Mouse (Mus musculus): ENCODE results near the gene Sln. TPM values are rescaled to one million over a fixed set of nuclear protein-coding genes. Genes with fewer than 3 reads are reported as not detected.

The Sln gene
- polyA plus RNA-seq (2021), result not detected

GRCm38 (mm10) chr9:53849864-53850263, at the start of gene Sln:
Gene Sln (plus strand): TSS chr9:53850164.
- in situ Hi-C loops (cut with MboI; ENCODE audit: low pct_unique_long_range_greater_than_20kb), result no loop called here
- no peak for DNase-seq (ENCODE audit: low read depth, low spot score)
- TF ChIP-seq CTCF (IDR thresholded peaks at IDR 0.05), result no peak
- ChIA-PET CTCF (no interaction called here), POLR2A (no interaction called here)
- no peak for ATAC-seq
- peaks cover 15% of the 10 kb centered on the region for H3K27me3 ChIP-seq

- in situ Hi-C loops (cut with MboI; ENCODE audit: low pct_unique_long_range_greater_than_20kb), result no loop called here
- DNase-seq (ENCODE audit: low read depth, low spot score), result no peak
- ATAC-seq, result no peak
Measured at GRCm38 (mm10) chr9:53802921-53803320, 47.0 kb upstream of the Sln start.

DNA sequence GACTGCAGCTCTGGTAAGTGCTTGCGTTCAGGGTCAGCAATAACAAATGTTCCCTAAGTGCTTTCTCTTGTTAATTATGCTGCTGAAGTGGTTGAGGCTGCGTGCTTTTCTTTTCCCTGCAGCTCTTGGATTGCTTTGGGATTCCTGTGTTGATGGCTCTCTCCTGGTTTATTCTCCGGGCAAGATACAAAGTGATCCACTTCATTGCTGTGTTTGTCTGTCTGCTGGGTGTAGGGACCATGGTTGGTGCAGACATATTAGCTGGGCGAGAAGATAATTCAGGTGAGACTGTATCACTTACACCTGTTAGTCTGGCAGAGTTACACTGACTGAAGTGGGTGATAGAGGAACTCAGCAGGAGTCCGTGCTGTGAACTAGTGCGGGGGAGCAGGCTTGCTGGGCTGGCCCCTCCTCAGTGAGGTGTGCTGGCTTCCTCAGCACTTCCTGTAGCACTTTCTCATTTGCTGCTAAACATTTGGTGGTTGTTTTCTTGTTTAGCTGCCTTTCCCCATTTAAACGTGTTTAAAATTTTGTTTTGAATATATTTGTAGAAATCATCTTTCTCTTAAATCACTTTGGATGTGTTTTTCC, 43.4 kb upstream of the Sln start:
- TF ChIP-seq CTCF (IDR thresholded peaks at IDR 0.05), result no peak
- no peaks in the 10 kb centered on the region for H3K27me3 ChIP-seq
- ATAC-seq (no peak), DNase-seq (ENCODE audit: low read depth, low spot score) (no peak)
- CTCF ChIA-PET, result no interaction called here
- in situ Hi-C loops (cut with MboI; ENCODE audit: low pct_unique_long_range_greater_than_20kb), result loop anchor here (5.0 kb wide), 2 partner anchors 44 to 114 kb away; no protein-coding TSS in a partner anchor
- POLR2A ChIA-PET, result no interaction called here

More at GRCm38 (mm10) chr9:53802921-53803320, 47.0 kb upstream of the Sln start:
- H3K27me3 ChIP-seq, result no peaks in the 10 kb centered on the region
- ChIA-PET POLR2A (no interaction called here), CTCF (no interaction called here)
- no peak for TF ChIP-seq CTCF (IDR thresholded peaks at IDR 0.05)

DNA sequence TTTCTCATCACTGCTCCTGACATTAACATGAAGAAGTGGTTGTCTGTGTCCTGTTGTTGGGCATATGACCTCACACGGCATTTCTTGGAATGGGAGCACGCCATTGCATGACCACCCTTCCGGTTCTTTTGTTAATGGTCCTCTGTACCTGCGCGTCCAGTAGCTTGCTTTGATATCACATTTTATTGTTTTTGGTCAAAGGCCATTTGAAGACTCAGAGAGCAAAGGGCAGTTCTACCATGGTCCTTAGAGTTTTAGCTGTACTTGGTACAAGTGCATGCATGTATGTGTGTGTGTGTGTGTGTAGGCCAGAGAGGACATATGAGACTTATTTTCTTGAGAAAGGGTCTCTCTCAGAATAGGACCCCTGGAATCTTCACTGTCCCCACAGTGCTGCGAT, 36.5 kb upstream of the Sln start:
- in situ Hi-C loops (cut with MboI; ENCODE audit: low pct_unique_long_range_greater_than_20kb), result no loop called here
- DNase-seq (ENCODE audit: low read depth, low spot score), result no peak
- no peaks in the 10 kb centered on the region for H3K27me3 ChIP-seq
- POLR2A ChIA-PET, result no interaction called here
- TF ChIP-seq CTCF (IDR thresholded peaks at IDR 0.05), result no peak
- CTCF ChIA-PET, result no interaction called here
- no peak for ATAC-seq

GRCm38 (mm10) chr9:53818760-53819159, 31.2 kb upstream of the Sln start:
- DNase-seq (ENCODE audit: low read depth, low spot score), result no peak
- ATAC-seq, result peak; percentile 44
- in situ Hi-C loops (cut with MboI; ENCODE audit: low pct_unique_long_range_greater_than_20kb), result no loop called here
- peaks cover 6% of the 10 kb centered on the region for H3K27me3 ChIP-seq
- ChIA-PET POLR2A (no interaction called here), CTCF (interaction anchor here (0.8 to 1.8 kb wide), 7 partner anchors 9 to 67 kb away, joined by 3 to 7 read pairs (median 3); no protein-coding TSS in a partner anchor)
- peak; percentile 88 for TF ChIP-seq CTCF (IDR thresholded peaks at IDR 0.05)

DNA sequence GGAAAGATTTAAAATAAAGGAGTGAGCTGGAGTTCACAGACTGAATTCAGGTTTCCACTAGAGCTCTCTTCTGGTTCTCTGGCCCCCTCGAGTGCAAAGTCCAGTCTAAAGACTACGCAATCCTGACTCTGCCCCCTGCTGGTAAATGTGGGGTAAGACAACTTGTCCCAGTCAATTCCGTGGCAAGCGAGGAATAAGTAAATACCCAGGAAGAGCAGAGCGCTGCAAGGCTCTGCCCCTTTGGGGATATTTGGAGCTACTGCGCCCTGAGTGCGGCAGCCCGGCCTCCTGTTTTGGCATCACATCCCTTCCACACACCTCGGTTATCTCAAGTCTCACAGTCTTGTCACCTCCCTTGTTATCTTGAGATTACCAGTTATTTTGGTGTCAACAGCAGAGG, 24.6 kb upstream of the Sln start:
- in situ Hi-C loops (cut with MboI; ENCODE audit: low pct_unique_long_range_greater_than_20kb), result loop anchor here (10.0 kb wide), 1 partner anchor 159 kb away; no protein-coding TSS in a partner anchor
- peaks cover 9% of the 10 kb centered on the region for H3K27me3 ChIP-seq
- no peak for DNase-seq (ENCODE audit: low read depth, low spot score)
- ATAC-seq, result no peak
- peak; percentile 66 for TF ChIP-seq CTCF (IDR thresholded peaks at IDR 0.05)
- POLR2A ChIA-PET, result interaction anchor here (0.6 kb wide), 1 partner anchor 21 kb away, joined by 3 read pairs; no protein-coding TSS in a partner anchor
- CTCF ChIA-PET, result interaction anchor here (1.0 to 1.8 kb wide), 9 partner anchors 8 to 162 kb away, joined by 3 to 7 read pairs (median 4); no protein-coding TSS in a partner anchor

DNA sequence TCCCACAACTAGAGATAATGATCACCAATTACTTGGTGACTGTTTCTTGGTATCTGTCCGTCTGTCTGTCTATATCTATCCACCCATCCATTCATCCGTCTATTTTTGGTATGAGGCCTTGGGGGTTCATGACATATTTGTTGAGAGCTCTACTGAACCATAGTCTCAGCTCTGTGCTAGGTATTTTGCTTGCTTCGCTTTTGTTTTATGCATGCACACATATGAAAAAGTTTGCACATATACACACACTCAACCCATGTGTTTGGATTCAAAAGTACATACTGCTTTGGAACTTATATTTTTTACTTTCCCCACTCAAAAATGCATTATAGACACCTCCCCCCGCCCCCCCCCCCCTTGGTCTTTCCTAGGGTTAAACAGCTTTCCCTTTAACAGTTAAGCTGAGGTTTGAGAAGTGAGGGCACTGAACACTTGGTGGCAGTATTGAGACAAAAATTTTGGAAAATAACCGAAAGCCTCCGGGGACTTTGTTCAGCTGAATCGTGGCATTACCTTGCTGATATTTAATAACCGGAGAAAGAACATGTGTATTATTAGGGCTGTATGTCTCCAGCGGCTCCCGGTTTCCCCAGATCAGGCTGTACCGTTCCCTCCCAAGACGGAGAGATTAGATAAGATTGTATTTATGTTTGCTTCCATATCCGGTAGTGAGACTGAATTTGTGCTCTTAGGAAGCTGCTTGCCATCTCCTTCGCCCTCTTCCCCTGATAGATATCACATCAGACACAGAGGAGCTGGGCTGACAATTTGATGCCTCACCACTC, 20.7 kb upstream of the Sln start:
- in situ Hi-C loops (cut with MboI; ENCODE audit: low pct_unique_long_range_greater_than_20kb), result loop anchor here (10.0 kb wide), 1 partner anchor 156 kb away; no protein-coding TSS in a partner anchor
- no peak for ATAC-seq

GRCm38 (mm10) chr9:53829866-53830209, 20.1 kb upstream of the Sln start:
- ChIA-PET POLR2A (no interaction called here), CTCF (interaction anchor here (1.0 to 1.6 kb wide), 7 partner anchors 11 to 91 kb away, joined by 3 to 5 read pairs (median 3); no protein-coding TSS in a partner anchor)
- DNase-seq (ENCODE audit: low read depth, low spot score), result no peak
- peaks cover 7% of the 10 kb centered on the region for H3K27me3 ChIP-seq
- in situ Hi-C loops (cut with MboI; ENCODE audit: low pct_unique_long_range_greater_than_20kb), result loop anchor here (10.0 kb wide), 1 partner anchor 155 kb away; no protein-coding TSS in a partner anchor
- ATAC-seq, result no peak
- TF ChIP-seq CTCF (IDR thresholded peaks at IDR 0.05), result no peak

More for the DNA sequence above, 20.7 kb upstream of the Sln start:
- TF ChIP-seq CTCF (IDR thresholded peaks at IDR 0.05), result peak; percentile 43
- peaks cover 7% of the 10 kb centered on the region for H3K27me3 ChIP-seq
- DNase-seq (ENCODE audit: low read depth, low spot score), result no peak
- POLR2A ChIA-PET, result no interaction called here
- CTCF ChIA-PET, result interaction anchor here (1.0 to 1.6 kb wide), 7 partner anchors 10 to 90 kb away, joined by 3 to 5 read pairs (median 3); no protein-coding TSS in a partner anchor

GRCm38 (mm10) chr9:53835039-53835438, 14.9 kb upstream of the Sln start:
- TF ChIP-seq CTCF (IDR thresholded peaks at IDR 0.05), result no peak
- POLR2A ChIA-PET, result no interaction called here
- in situ Hi-C loops (cut with MboI; ENCODE audit: low pct_unique_long_range_greater_than_20kb), result no loop called here
- CTCF ChIA-PET, result no interaction called here
- DNase-seq (ENCODE audit: low read depth, low spot score) (no peak), ATAC-seq (no peak)
- H3K27me3 ChIP-seq, result peaks cover 13% of the 10 kb centered on the region

- CTCF ChIA-PET, result no interaction called here
Measured at GRCm38 (mm10) chr9:53835976-53836375, 14.0 kb upstream of the Sln start.

DNA sequence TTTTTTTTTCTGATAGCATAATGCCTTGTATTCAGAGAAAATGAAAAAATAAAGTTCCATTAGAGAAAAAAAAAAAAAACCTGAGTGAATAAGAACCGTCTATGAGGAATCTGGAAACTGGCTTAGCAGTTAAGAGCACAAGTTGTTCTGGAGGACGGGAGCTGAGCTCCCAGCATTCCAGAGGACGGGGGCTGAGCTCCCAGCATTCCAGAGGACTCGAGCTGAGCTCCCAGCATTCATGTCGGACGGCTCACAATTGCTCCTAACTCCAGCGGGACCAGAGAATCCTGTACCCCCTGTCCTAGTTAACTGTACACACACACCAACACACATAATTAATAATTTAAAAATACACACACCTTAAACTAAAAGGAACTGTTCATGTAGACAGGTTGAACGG, 11.1 kb upstream of the Sln start:
- TF ChIP-seq CTCF (IDR thresholded peaks at IDR 0.05), result no peak
- DNase-seq (ENCODE audit: low read depth, low spot score) (no peak), ATAC-seq (no peak)
- ChIA-PET POLR2A (interaction anchor here (0.6 kb wide), 1 partner anchor 63 kb away, joined by 3 read pairs; no protein-coding TSS in a partner anchor), CTCF (no interaction called here)
- H3K27me3 ChIP-seq, result peaks cover 21% of the 10 kb centered on the region
- in situ Hi-C loops (cut with MboI; ENCODE audit: low pct_unique_long_range_greater_than_20kb), result no loop called here

More at GRCm38 (mm10) chr9:53835976-53836375, 14.0 kb upstream of the Sln start:
- ATAC-seq (no peak), DNase-seq (ENCODE audit: low read depth, low spot score) (no peak)
- no peak for TF ChIP-seq CTCF (IDR thresholded peaks at IDR 0.05)
- peaks cover 13% of the 10 kb centered on the region for H3K27me3 ChIP-seq
- POLR2A ChIA-PET, result no interaction called here
- in situ Hi-C loops (cut with MboI; ENCODE audit: low pct_unique_long_range_greater_than_20kb), result no loop called here

Data from Patski (cell line).